Mouse (Mus musculus): Measurements from ENCODE around the gene Man2a1.

- TF ChIP-seq GATA1 (IDR thresholded peaks at IDR 0.05; ENCODE audit: low read length) = no peak
- no peak for TF ChIP-seq TAL1 (IDR thresholded peaks at IDR 0.05; ENCODE audit: low read length)
Measured at GRCm38 (mm10) chr17:64689614-64690013, 89.1 kb downstream of the Man2a1 start.

Measured in erythroblast, embryonic 14.5 days (primary cell).